Mouse (Mus musculus): ENCODE results near the gene Skap1. TPM values are rescaled to one million over a fixed set of nuclear protein-coding genes. Genes with fewer than 3 reads are reported as not detected.
A peak's percentile ranks its signal among the peaks of the same experiment; 100 is the strongest.

Gene Skap1
- total RNA-seq, 2 experiments from 2014 or later: 0.76 to 6.2 TPM

- peak; percentile 46 to 65 for DNase-seq
- intact Hi-C loops (cut with DNase I): no loop called here
These were observed 271.5 kb downstream of the Skap1 start for GRCm38 (mm10) chr11:96735908-96736307.

DNA sequence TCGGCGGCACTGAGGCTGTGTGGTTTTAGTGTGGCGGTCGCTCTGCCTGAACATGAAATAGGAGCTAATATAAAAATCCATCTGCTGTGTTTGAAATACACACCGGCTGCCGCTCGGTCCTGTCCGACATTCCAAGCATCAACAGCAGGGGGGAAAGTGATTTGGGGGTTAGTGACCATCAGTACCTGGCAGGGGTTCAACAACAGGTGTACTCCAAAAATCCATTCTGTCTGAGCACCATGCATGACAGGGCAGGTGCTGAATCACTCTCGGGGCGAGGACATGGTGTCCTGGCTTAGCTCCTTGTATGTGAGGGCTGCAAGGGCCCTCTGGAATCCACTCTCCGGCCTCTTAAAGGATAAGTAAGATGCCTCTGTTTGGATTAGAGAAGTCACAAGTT is 272.0 kb downstream of the Skap1 start:
- no peak for DNase-seq
- intact Hi-C loops (cut with DNase I): no loop called here

DNA sequence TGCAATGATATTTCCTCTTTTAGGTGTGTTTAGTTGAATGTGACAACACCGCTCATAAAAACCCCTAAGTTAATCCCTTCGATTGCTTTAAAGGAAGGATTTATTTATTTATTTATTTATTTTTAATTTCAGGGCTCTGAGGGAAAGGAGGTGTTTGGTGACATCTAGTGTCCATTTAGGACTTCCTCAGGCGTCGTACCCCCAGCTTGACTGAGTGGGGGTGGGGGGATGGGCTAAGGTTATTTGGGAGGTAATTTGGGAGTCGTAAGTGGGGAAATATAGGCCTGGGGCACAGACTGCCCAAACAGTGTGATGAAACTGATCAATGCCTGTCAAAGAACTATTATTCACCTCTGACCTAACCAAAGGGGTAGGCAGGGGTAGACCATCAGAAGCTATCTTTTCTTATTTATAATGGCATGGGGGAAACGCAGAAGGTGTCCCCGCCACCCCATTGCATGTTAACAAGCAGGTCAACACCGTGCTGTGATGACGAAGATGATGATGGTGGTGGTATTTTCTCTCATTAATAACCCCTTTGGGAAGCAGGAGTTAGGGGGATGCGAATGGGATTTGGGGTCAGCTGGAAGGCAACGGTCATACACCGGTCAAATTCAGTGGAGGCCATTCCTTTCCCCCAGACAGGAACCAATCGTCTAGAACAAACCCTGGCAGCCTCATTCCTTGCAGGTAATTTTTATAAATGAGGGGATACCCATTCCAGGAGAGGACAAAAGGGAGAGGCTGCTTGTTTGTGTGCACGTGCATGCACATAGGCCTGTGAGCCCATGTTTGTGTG is 273.5 kb downstream of the Skap1 start:
- no peak for DNase-seq

GRCm38 (mm10) chr11:96740796-96741195 is 276.4 kb downstream of the Skap1 start:
- intact Hi-C loops (cut with DNase I): no loop called here
- no peak for DNase-seq

More for the DNA sequence above, 273.5 kb downstream of the Skap1 start:
- intact Hi-C loops (cut with DNase I): no loop called here

DNA sequence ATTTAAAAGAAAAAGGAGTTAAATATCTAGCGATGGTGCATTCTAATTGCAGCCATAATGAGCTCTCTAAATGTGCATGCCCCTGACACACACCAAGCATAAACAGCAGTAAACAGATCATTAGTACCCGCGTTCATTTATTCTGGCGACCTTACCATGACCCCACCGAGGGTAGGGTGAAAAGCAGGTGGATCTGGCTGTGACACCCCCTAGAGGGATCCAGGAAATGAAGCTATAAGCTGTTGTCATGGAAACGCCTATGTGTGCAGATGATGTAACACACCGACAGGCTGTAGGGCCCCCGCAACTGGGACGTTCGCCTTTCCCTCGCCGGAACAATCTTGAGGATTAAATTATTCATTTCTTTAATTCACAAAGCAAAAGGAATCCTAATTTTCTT is 277.6 kb downstream of the Skap1 start:
- intact Hi-C loops (cut with DNase I): no loop called here

GRCm38 (mm10) chr11:96743000-96743399 is 278.6 kb downstream of the Skap1 start:
- intact Hi-C loops (cut with DNase I): no loop called here
- DNase-seq: no peak

More for the DNA sequence above, 277.6 kb downstream of the Skap1 start:
- no peak for DNase-seq

GRCm38 (mm10) chr11:96743891-96744290 is 279.5 kb downstream of the Skap1 start:
- no peak for DNase-seq
- intact Hi-C loops (cut with DNase I): no loop called here

DNA sequence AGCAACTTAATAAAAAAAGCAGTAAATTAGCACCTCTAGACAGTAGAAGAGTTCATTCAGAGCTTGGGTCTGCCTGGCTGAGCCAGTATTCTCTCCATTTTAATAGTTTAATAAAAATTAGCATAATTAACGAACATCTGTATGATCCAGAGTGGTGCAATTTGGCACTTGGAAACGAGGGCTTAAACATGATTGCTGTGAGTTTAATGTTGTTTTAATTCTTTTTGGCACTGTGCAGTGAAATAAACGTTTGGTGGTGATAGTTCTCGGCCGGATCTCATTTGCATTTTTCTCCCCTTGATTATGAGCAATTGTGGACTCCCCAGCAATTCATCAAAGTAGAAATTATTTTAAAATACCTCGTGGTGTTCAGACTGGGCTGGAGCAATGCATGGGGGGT is 282.3 kb downstream of the Skap1 start:
- DNase-seq: no peak
- intact Hi-C loops (cut with DNase I): no loop called here

- DNase-seq: no peak
- intact Hi-C loops (cut with DNase I): no loop called here
These were observed 283.2 kb downstream of the Skap1 start for GRCm38 (mm10) chr11:96747555-96747954.

DNA sequence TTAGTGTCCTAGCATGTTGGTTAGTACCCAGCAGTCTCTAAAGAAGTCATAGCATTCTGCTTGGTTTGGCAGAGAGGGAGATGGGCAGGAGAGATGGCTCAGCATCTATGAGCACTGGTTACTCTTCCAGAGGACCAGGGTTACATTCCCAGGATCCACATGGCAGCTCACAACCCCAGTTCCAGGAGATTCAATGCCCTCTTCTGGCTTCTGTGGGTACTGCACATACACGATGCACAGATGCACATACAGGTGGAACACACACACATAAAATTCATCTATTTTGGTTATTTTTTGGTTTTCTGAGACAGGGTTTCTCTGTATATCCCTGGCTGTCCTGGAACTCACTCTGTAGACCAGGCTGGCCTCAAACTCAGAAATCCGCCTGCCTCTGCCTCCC is 290.9 kb downstream of the Skap1 start:
- no peak for DNase-seq
- intact Hi-C loops (cut with DNase I): no loop called here

GRCm38 (mm10) chr11:96757421-96757820 is 293.0 kb downstream of the Skap1 start:
- intact Hi-C loops (cut with DNase I): no loop called here
- DNase-seq: no peak

DNA sequence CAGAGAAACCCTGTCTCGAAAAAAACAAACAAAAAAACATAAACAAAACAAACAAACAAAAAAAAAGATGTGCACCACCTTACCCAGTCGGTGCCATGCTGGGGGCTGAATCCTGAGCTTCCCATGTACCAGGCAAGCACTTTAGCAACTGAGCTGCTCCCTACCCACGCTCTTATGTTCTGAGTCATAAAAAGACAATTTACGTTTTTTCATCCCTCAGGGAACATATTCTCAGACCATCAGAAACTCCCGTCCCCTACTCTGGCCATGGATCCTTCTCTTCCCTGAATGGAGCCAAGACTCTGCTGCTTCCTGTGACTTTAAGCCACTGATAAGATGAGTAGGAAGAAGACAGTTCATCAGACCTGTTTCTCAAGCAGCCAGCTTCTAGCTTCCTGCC is 294.0 kb downstream of the Skap1 start:
- intact Hi-C loops (cut with DNase I): no loop called here
- no peak for DNase-seq

DNA sequence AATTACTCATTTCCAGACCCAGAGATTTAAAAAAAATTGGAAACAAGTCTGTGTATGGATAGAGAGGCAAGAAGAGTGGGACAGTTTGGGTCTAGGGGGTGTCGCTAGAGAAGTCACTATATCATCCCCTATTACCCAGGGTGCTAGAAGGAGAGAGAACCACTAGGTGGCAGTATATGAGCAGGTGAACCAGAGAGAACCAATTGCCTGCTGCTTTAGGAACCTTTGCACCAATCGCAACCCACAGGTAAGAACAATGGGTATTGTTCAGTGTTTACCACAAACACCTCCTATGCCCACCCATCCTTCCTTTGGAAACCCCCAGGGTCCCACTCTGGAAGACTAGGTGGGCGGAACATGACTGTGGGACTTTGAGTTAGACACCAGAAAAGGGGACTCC is 295.6 kb downstream of the Skap1 start:
- intact Hi-C loops (cut with DNase I): loop anchor here (1.0 to 5.0 kb wide), 2 partner anchors 102 to 147 kb away; no protein-coding TSS in a partner anchor
- DNase-seq: peak; percentile 37 to 62

- intact Hi-C loops (cut with DNase I): loop anchor here (5.0 kb wide), 1 partner anchor 145 kb away; no protein-coding TSS in a partner anchor
- no peak for DNase-seq
These were observed 297.6 kb downstream of the Skap1 start for GRCm38 (mm10) chr11:96761984-96762383.

DNA sequence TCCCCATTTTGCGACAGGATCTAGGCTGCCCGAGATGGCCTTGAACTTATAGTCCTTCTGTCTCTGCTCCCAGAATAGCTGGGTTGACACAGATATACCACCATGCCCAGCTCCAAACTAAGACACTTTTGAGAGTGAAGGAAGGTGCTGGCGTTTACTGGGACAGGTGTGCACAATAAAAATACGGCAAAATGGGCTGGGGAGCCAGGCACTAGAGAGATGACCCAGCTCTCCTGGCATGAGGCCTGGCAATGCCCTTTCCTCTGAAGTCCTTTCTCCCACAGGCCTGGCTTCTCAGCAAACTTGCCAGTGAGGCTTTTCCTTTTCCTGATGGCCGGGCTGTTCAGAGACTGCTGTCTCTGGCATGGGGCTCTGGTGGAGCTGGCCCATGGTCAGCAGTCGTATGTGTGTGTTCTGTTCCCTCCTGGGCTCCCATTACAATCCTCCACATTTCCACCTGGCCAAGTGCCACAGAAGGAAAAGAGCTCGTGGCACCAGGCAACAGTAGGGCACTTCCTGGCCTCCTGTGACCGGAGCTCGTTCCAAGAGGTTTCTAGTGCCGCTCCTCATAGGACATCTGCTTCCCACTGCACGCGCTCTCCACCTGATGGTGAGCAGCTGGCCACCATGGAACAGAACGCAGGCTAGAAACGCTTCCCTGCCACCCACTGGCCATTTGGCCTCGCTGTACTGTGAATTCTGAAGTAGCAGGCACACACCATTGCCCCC is 298.5 kb downstream of the Skap1 start:
- intact Hi-C loops (cut with DNase I): loop anchor here (5.0 kb wide), 1 partner anchor 144 kb away; no protein-coding TSS in a partner anchor
- peak in 1 of 2 experiments; percentile 16 for DNase-seq

- intact Hi-C loops (cut with DNase I): loop anchor here (5.0 kb wide), 1 partner anchor 143 kb away; no protein-coding TSS in a partner anchor
- DNase-seq: no peak
These were observed 300.3 kb downstream of the Skap1 start for GRCm38 (mm10) chr11:96764511-96765350.

- intact Hi-C loops (cut with DNase I): no loop called here
- DNase-seq: peak in 1 of 2 experiments; percentile 23
These were observed 301.3 kb downstream of the Skap1 start for GRCm38 (mm10) chr11:96765645-96766044.

DNA sequence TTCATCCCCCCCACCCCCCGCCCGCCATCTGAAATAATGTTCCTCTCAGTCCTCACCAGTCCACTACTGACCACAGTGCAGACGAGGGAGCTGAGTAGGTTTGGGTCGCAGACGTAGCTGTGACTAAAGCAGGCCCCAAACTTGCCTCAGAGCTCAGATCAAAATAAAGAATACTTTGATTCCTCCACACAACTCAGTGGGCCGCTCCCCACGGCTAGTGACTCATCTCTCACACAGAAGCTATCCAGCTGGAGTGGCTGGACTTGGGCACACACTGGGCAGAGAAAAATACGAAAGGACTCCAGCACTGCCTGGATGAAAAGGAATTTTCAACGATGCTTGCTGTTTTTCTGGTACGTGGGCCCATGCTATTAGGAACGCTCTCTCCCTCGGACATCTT is 302.2 kb downstream of the Skap1 start:
- no peak for DNase-seq
- intact Hi-C loops (cut with DNase I): no loop called here

DNA sequence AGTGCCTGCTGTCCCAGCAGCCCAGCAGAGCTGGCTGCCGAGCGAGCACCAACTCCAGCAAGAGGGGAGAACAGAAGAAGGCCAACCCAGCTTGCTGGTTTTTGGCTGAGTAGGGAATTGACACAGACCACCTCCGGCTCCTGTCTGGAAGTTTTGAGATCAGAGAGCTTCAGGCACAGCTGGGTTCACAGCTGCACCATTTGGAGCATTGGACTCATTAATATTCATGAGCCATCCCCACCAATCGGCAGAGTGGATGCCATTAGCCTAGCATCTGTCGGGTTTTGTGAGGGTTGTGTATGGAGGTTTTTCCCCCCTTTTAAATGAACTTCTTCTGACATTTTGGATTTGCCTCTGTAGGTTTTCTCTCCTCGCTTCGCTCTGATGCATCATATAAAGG is 302.7 kb downstream of the Skap1 start:
- intact Hi-C loops (cut with DNase I): no loop called here

GRCm38 (mm10) chr11:96768240-96768639 is 303.8 kb downstream of the Skap1 start:
- DNase-seq: no peak
- intact Hi-C loops (cut with DNase I): no loop called here

More for the DNA sequence above, 302.7 kb downstream of the Skap1 start:
- no peak for DNase-seq
